Mouse (Mus musculus): Measurements from ENCODE around the gene Gm2174. TPM values are rescaled to one million over a fixed set of nuclear protein-coding genes. Genes with fewer than 3 reads are reported as not detected.

Gene Gm2174
- total RNA-seq (2015; ENCODE audit: low replicate concordance) (not detected in 2 replicates), total RNA-seq (2017; ENCODE audit: low replicate concordance) (2.3 and 23.6 TPM in 2 replicates)

DNA sequence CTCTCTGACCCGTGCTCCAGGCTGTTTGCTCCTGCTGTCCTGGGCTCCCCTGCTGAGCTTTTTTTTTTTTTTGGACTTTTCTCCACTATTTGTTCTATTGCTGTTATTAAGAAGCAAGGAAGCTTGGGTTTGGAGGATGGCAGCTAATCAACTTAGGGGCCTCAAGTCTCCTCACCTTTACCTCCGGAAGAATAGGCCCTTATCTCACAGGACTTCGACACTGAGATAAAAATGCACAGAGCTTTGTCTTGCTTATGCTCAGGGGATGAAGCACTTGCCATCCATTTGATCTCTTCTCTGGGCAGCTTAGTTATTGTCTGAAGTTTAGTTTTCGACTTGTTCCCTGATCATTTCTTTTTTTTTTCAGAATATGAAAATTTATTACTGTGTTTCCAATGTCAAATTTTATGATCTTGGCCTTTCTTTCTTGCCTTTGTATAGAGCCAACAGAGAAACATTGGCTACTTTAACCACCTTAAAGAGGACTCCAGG, at the start of gene Gm2174:
Gene Gm2174 (plus strand): TSS at position 442 of the 492 bp plus-strand sequence.
- no peak for ATAC-seq (replicated peaks; ENCODE audit: low FRiP score, poor library complexity, severe bottlenecking)

DNA sequence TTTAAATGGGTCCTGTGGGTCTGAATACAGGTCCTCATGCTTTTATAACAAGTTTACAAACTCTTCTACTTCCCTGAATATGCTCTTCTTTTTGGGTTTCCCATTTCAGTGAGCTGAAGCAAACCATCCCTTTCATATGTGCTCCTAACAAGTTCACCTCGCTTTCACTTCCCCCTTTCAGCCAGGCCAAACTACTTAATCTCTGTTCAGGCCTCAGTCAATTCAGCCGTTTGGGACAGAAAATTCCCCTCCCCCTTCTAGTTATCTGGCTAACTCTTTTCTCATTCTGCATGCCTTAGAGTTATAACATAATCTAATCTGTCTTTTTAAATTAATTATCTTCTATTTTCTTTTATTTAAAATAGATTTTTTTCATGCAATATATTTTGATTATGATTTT, 43.1 kb upstream of the Gm2174 start:
- ATAC-seq (replicated peaks; ENCODE audit: low FRiP score, poor library complexity, severe bottlenecking): no peak

DNA sequence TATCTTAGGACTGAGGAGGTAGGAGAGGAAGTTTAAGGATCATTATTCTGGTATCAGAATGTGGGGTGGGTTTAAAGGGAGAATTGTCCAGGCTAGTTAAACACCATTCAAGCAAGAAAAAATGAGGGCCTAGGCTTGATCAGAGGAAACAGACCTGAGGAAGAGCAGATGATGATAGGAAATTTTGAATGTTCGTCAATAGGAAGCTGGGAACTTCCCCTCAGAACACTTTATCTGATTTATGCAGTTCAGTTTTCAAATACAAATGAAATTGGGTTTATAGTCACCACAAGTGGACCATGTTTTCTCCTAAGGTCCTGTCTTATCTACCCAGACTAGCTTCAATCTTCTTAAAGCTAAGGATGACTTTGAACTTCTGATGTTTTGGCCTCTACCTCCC, 42.3 kb upstream of the Gm2174 start:
- ATAC-seq (replicated peaks; ENCODE audit: low FRiP score, poor library complexity, severe bottlenecking): no peak

DNA sequence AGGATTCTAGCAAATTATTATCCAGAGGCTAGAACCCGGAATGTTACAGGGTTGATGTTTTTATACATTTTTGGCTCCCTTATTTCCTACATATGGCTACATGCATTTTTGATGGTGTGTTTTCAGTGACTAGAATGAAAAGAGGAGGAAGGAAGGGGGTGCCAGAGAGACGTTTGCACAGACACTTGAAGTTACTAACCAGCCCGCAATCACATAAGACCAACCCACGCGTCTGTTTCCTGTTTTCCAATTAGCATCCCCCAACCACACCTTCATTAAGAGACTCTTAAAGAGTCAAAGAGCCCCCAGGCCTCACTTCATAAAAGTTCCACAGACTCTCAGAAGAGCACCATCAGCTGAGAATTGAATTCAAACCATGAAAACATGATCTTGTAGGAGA, 41.6 kb upstream of the Gm2174 start:
- no peak for ATAC-seq (replicated peaks; ENCODE audit: low FRiP score, poor library complexity, severe bottlenecking)

DNA sequence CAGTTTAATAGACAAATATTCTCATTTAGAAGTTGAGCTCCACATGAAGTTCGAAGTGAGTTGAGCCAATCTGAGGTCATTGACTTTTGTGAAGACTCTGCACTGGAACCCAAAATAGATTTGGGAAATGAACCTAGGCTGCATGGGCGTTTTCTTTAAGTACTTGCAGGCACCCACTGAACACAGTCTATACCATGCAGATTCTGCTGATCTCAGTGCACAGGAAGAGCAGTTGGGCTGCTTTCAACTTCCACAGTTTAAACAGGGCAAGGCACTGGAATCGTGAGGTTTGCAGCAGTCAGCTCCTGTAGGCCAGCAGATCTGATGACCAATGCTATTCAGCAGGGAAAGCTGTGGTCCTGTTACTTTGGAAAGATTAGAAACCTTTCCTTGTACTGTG, 31.5 kb upstream of the Gm2174 start:
- ATAC-seq (replicated peaks; ENCODE audit: low FRiP score, poor library complexity, severe bottlenecking): no peak

DNA sequence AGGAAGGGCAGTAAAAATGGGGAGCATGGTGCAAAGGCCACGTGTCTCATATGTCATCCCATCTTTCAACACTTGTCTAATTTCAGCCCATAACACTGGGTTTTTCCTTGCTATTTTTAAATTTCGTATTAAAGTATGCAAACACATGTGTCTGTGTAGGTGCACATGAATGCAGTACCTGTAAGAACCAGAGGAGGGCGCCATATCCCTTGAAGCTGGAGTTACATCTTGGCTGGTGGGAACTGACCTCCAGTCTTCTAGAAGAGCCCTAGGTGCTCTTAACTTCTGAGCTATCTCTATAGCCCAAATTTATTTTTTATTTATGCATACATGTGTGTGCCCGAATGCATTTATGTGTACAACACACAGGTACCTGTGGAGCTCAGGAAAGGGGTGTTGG, 30.2 kb upstream of the Gm2174 start:
- no peak for ATAC-seq (replicated peaks; ENCODE audit: low FRiP score, poor library complexity, severe bottlenecking)

DNA sequence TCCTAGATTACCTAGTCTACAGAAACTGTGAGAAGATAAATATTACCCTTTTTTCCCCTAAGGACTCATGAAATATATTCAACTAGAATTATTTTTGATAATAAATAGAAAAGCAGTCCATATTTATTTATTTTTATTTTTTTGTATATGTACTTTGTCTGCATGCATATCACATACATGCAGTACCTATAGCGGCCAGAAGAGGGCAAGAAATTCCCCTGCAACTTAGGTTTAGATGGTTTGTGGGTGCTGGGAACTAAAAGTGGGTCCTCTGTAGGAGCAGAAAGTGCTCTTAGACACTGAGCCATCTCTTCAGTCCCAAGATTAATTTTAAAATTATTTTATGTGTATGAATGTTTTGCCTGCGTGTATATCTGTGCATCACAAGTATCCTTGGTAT, 17.2 kb upstream of the Gm2174 start:
- ATAC-seq (replicated peaks; ENCODE audit: low FRiP score, poor library complexity, severe bottlenecking): no peak

DNA sequence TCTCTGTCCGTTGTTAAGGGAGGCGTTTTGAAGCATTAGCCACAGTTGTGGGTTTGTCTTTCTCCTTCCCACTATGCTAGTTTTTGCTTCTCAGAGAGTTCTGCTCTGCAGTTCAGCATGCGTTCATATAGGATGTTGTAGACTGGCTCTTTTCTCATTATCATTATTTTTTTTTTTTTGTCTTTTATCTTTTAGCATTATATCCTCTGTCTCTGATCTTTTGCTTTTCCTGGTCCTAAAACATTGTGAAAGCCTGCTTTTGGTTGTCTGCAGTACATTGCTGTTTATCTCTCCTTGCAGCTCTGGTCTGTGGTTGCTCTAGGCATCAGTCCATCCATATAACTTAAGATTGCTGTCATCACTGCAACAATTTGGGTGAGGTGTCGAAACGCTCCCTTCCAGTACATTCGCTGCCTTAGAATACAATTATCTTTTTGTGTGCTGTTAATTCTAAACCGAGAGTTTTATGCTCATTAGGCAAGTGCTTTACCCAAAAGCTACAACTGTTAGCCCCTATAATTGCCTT, 11.9 kb upstream of the Gm2174 start:
- ATAC-seq (replicated peaks; ENCODE audit: low FRiP score, poor library complexity, severe bottlenecking): no peak

DNA sequence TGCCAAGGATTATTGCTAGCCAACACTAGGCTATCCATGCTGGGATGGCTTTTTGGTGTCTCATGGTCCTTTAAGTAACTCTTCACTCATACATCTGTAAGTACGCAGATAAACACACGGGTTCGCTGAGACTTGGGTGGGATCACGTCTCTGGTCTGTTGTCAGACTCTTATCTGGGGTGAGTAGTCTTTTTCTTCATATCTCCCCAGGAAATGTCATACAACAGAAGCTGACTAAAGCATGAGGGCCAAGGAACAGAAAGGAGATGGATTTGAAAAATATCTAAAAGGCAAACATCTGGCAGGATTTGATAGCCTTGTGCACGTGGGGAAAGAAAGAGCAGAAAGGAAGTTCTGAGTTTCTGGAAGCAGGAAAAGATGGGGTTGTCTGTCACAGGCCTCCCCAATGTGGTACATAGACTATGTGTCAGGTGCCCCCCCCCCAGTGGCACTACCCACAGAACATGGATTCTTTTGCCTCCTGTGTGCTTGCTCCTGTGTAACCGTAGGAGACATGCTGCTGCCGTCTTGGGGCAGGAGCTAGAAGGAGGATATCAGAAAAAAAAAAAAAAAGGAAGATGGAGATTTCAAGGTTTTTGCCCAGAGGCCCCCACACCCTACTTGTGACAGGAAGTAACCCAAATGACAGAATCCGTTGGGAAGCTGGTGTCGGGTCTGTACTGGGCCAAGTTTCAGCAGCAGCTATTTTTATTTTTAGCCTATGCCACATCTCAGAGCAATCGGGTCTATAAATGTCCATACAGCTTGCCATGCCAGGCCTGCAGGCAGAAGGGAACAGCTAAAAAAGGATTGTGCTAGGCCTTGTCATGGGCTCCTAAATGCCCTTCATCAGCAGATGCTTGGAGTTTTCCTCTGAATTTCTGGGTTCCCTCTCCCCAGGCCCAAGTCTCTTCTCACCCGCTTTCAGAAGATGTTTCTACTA, 1.0 kb upstream of the Gm2174 start:
- ATAC-seq (replicated peaks; ENCODE audit: low FRiP score, poor library complexity, severe bottlenecking): peak; percentile 98

DNA sequence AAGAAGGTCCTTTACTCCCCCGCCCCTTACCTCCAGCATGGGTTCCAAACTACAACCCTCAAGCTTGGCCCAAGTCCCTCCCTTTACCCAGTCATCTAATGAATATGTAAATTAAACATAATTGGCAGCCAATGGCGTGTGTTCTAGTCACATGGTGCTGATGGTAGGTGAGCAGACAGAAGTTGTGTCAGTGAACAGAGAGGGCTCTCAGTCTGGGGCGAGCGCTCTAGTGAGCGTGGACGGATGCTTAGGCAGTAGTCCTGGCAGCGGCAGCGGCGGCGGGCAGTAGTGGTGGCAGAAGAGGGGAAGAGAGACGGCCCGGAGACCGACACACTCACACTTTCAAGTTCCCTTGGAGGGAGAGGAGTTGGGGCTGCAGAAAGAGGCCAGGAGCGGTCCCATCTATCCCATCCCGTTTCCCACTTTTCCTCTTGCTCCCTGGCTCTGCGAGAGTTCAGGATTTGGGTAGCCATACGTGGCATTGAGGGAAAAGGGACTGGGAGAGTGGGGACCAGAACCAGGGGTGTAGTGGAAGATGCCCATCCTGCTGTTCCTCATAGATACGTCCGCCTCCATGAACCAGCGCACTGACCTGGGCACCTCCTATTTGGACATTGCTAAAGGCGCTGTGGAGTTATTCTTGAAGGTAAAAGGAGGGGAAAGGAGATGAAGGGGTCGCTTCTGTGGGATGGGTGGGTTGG, 7.1 kb downstream of the Gm2174 start, which contains the start of gene Ints6l:
Gene Ints6l (plus strand): TSS at position 187 of the 701 bp plus-strand sequence.
- peak; percentile 85 for ATAC-seq (replicated peaks; ENCODE audit: low FRiP score, poor library complexity, severe bottlenecking)

DNA sequence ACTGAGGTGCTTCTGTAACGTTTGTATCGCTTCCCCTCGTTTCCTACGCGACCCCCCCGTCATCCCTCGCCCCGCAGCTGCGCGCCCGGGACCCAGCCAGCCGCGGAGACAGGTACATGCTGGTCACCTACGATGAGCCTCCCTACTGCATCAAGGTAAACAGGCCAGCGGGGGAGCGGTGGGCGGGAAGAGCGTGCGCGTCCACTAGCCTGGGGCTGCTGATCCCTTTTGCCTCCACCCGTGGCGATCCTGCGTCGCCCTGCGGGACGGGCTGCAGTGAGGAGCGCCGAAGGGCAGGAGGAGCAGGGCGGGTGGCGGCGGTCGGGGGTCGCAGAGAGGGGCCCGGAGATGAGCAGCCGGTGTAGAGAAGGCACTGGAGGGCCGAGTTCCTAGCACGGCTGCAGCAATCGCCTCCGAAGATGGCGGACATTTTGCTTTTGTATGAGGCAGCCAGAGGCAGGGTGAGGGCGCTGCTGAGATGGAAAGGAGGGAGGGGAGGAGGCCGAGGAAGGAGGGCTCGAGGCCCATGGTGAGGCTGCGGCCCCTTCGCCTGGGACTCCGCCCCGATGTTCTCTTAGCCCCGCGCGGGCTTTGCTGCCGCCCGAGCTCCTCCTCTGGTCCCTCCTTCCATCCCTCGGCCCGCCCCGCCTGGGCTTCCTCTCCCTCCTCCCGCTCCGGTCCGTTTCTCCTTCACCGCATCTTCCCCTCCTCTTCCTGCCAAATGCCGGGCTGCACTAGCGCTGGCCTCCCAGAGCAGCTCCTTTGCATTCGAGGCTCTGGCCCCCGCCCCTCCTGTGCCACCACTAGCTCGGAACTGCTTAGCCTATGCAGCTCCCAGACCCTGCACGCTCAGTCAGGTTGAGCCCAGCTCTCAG, 7.8 kb downstream of the Gm2174 start:
- ATAC-seq (replicated peaks; ENCODE audit: low FRiP score, poor library complexity, severe bottlenecking): peak; percentile 93

DNA sequence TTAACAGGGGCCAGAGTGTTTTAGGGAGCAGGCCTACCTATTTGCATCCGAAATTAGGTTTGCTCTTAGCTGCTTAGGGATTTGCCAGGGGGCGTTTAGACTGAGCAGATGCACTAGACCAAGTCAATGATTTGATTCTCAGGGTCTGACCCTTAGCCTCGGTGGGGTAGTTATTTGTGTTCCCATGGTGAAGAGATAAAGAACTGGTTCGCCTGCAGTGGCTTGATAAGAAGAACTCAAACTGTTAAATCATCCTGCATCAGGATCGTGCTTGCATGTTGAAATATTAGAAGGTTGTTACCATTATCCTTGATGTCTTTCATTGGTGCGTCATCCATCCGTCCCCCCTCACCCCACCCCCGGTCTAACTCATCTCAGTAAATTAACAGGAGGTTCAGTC, 8.6 kb downstream of the Gm2174 start:
- ATAC-seq (replicated peaks; ENCODE audit: low FRiP score, poor library complexity, severe bottlenecking): peak; percentile 47

DNA sequence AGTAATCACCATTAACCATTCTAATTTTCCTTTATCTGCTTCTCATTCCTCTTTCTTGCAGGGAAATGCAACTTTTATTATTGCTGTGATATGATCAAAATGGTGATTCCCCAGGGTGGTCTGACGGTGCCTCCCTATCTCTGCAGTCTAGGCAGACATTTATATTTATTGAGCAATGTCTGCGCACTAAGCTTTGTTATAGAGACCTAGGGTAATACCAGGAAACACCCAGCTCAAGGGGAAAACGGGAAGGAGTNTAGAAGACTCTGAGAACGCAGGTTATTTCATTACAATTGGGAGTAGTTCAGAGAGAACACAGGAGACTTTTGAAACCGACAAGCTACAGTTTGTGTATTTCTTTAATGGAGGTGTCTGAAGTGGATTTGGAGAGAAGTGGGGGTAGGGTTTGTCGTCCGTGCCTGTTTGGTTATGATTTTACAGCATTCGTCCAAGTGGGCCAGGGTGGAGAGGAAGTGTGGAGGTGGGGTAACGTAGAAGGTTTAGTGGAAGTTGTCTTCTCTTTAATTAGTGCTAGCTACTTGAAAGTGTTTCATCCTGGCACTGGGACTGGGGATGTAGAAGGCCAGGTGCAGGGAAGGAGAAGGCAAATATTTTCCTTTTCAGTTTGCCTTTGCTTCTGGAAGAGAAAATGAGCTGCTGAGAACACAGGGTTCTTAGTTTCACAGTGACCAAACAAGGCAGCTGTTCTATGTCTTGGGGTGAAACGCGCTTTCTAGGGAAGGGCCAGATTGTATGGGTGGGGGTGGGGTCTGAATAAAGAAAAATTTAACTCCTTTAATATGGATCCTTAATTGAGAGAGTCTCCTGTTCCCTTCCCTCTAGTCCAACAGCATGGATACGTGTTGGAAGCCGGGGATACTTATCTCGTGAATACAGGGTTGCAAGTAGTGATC, 14.5 kb downstream of the Gm2174 start:
- ATAC-seq (replicated peaks; ENCODE audit: low FRiP score, poor library complexity, severe bottlenecking): no peak

DNA sequence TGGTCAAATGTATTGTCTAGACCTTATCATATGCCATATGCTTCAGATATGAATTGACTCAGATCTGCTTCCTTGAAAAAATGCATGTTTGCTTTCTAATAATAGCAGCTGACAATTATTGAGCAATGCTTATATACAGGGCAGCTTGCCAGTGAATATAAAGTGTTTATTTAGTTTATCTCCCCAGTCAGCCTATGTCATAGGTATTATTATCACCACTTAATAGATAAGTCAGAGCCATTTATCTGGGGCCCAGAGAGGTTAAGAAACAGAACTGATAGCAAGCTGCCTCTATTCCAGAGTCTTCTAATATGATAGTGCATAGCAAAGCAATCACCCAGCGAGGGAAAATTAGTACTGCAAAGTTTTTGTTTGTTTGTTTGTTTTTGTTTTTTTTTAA, 17.1 kb downstream of the Gm2174 start:
- ATAC-seq (replicated peaks; ENCODE audit: low FRiP score, poor library complexity, severe bottlenecking): no peak

DNA sequence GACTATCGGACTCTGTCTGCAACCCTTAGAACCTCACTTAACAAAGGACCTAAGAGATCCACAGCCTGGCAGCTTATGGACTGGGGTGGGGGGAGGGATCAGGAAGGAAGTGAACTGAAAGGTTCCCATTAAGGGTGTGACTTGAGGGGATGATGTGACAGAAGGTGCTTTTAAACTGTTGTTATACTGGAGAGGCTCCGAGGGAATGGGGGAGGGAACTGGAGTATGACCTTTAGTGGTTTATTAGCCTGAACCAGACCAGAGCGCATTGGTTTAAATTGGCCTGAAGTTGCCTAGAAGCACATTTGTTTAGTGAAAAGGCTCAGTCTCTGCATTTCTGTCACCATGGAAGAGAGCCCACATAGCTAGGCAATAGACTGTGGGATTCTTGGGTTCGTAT, 19.9 kb downstream of the Gm2174 start:
- no peak for ATAC-seq (replicated peaks; ENCODE audit: low FRiP score, poor library complexity, severe bottlenecking)

DNA sequence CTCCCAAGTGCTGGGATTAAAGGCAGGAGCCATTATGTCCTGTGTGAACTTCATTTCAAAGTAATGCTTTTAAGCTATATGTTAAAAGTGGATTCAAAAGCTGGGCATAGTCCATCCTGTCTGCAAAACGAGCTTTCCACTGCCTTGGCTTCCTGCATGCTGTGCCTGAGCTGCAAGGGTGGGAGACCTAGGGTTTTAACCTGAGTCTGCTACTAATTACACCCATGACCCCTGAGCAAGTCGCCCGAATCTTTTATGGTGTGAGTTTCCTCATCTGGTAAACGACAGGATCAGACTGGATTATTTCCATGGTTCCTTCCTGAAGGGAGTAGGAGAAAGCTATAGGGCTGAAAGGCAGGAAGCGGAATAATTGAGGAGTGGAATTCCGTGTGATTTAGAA, 20.7 kb downstream of the Gm2174 start:
- ATAC-seq (replicated peaks; ENCODE audit: low FRiP score, poor library complexity, severe bottlenecking): no peak

DNA sequence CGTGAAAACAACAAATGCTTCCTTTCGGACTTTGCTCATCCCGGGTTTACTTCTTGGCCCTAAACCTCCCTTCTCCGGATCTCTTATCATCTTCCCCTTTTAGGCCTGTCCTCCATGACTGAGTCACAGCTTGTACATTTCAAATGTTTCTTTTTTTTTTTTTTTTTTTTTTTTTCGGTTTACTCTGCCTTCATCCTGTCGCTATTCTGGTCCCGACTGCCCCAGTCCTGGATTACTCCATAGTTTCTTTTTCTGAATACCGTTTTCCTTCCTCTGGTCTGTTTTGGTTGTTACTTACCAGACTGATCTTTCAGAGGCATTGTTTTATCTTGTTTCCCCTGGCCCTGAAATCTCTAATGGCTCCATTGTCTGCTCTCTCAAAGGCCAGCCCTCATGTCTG, 26.3 kb downstream of the Gm2174 start:
- ATAC-seq (replicated peaks; ENCODE audit: low FRiP score, poor library complexity, severe bottlenecking): no peak

DNA sequence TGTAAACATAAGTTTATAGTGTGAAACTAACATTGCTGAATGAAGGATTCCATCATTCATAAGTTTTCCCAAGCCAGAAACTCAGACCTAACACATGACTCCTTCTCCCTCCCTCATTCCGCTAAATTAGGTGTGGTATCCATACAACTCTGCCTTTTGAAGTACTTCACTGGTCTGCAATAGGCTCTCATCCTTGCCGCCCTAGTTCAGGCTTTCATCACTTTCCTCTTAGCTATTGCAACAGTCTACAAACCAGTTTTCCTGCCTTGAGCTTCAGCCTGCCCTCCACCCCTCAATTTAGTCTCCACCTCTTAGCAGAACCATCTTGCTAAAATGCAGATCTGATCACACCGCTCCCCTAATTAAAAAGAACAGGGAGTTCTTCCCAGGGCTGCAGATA, 29.8 kb downstream of the Gm2174 start:
- no peak for ATAC-seq (replicated peaks; ENCODE audit: low FRiP score, poor library complexity, severe bottlenecking)

DNA sequence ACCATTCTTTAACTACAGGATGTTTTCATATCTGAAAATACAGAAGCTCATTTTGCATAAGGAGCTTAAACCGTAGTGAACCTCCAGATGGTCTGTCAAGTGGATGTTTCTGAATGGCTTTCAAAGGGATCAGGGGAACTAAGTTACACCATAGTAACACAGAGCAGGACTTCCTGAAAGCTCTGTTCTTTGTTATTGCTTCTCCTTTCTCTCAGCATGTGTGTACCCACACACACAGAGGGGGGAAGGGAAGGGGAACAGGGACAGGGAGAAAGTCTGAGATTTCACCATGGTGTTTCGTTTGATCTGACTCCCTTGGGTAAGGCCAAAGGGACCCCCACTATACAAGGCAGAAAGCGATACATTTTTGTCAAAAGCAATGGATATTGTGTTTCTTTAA, 34.1 kb downstream of the Gm2174 start:
- ATAC-seq (replicated peaks; ENCODE audit: low FRiP score, poor library complexity, severe bottlenecking): no peak

Data from erythroid progenitor cell, adult 5-6 weeks (primary cell).